Mouse (Mus musculus): ENCODE measurements around the gene Fbxl20.
"Not testable (repeated sequence)": the region's sequence is repeated elsewhere in the genome, so short reads cannot be mapped to it uniquely, and the experiment has no call there.

The Fbxl20 gene

GRCm38 (mm10) chr11:98149786-98150624, at the start of gene Fbxl20:
Fbxl20 (minus strand) TSS chr11:98150403.
- in situ Hi-C loops (cut with MboI, MseI) = no loop called here

GRCm38 (mm10) chr11:98192901-98193805, 43.0 kb upstream of the Fbxl20 start, which contains the start of gene Med1:
Med1 (minus strand) TSS chr11:98193293.
- in situ Hi-C loops (cut with MboI, MseI) = loop anchor here (10.0 kb wide), 1 partner anchor 1368 kb away; the partner anchor contains the start of gene Nfe2l1

DNA sequence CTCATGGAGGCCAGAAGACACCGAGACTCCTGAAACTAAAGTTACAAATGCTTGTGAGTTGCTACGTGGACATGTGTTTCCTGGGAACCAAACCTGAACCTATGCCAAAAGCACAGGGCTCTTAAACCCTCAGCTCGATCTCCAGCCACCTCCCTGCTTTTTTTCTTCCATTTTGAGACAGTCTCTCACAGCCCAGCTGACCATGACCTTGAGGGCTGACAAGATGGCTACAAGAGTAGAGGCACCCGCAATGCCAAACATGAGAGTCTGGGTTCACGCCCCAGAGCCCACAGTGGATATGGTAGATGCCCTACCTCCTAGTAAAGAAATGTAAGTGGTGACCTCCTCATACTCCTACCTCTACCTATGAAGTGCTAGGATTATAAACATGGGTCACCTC, 40.6 kb upstream of the Fbxl20 start:
- in situ Hi-C loops (cut with MboI, MseI) = loop anchor here (10.0 kb wide), 1 partner anchor 1366 kb away; the partner anchor contains the start of gene Nfe2l1

DNA sequence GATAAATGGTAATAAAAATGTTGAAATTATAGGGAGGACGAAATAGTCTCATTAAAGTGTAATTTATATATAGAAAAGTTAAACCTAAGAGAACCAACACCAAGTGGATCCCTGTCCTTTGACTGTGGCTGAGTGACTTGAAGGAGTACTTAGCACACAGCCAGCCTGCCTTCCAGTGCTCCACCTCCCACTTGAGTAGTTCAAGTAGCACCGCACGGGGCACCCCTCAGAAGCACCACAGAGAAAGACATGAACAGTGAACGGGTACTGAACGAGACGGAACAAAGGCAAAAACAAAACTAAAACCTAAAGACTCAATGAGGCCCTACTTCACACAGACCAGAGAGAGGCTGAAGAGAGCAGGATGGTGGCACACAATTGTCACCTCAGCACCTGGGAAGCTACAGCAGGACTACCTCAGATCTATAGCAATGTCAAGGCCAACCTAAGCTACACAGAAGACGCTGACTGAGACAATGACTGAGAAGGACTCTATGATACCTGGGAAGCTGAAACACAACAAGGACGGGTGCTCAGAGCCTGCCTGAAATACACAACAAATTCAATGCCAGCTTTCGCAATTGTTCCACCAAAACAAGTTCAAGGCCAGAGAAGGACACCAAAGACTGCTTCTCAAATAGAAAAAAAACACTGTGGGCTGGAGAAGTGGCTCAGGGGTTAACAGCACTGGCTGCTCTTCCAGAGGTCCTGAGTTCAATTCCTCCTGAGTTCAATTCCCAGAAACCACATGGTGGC, 37.6 kb upstream of the Fbxl20 start:
- in situ Hi-C loops (cut with MboI, MseI) = no loop called here

- in situ Hi-C loops (cut with MboI, MseI) = not testable (repeated sequence)
Measured at GRCm38 (mm10) chr11:98182149-98182548, 31.9 kb upstream of the Fbxl20 start.

DNA sequence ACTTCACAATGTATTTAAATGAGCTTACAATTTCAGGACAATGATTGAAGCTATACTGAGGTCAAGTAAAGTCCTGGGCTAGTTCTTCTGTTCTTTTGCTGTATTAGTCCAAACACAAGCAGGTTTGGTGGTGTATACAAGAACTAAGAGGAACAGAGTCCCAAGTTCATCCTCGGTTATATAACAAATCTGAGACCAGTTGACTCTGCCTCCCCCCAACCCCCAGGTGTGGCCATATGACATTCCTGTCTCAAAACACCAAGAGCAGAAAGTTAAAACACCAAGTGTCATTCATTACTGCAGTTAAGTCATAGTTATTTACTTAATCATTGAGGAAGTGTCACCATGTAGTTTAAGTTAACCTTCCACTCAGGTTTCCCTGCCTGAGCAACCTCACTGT, 18.2 kb upstream of the Fbxl20 start:
- in situ Hi-C loops (cut with MboI, MseI) = loop anchor here (5.0 kb wide), 1 partner anchor 56 kb away; no protein-coding TSS in a partner anchor

DNA sequence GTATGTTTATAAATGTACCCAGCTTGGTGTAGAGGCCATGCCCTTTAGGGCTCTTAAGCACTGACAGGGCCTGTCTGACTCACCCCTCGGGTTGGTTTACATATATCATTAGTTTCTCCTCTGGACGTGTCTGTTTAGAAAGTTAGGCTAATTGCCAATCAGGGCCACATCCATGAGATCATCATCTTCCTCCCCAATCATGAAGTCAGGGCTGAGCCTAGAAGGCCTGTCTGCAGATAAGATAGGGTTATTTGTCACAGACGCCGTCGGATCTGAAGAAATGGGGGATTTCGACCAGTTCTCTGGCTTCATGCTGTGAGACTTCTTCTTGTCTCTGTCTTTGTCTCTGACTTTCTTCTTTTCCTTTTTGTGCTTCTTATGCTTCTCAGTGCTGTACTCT, 4.9 kb upstream of the Fbxl20 start:
- in situ Hi-C loops (cut with MboI, MseI) = no loop called here

GRCm38 (mm10) chr11:98150625-98151156, 488 bp upstream of the Fbxl20 start:
- in situ Hi-C loops (cut with MboI, MseI) = no loop called here

- in situ Hi-C loops (cut with MboI, MseI) = no loop called here
Measured at GRCm38 (mm10) chr11:98149304-98149750, 876 bp downstream of the Fbxl20 start.

DNA sequence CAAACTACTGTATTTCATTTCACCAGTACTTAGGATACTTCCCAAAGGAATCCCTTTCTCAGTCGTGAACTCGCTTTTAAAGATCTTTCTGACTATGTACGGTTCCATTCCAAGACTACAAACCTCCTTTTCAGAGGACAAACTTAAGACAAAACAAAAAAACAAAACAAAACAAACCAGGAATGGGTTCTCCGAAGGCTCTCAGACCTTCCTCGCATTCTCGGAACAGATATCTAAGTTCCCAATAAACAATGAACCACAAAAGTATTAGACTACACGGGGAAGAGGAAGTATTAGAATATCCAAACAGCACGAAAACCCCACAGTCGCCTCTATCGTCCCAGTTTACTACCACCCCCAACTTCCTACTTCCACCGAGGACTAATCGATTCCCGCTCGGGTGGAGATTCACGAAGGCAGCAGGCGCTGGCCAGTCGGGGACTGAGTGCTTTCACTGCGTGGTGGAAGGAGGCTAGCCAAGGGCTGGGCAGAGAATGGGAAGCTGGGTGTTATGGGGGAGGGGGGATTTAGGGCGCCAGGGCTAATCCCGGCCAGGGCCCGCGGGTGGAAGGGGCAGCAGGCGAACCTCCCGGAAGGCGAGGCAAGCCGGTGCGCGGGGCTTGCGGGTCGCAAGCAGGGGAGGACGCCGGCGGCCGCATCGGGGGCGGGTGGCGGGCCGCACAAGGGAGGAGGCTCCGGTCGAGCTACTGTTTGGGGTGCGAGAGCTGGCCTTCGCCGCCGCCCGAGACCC, 1.5 kb downstream of the Fbxl20 start:
- in situ Hi-C loops (cut with MboI, MseI) = no loop called here

DNA sequence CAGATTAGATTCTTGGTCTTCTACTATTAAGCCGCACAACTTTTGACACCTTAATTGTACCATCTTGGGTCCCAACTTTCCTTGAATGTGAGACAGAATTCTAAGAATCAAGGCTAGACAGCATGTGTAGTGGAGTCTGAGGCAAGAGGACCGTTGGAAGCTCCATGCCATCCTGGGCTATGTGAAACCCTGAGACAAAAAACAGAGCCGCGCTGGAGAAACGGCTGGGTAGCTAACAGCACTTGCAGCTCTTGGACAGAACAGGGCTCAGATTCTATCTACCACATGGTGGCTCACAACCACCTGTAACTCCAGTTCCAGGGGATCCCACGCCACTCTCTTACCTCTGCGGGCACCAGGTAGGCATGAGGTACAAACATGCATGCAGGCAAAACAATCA, 4.3 kb downstream of the Fbxl20 start:
- in situ Hi-C loops (cut with MboI, MseI) = no loop called here

DNA sequence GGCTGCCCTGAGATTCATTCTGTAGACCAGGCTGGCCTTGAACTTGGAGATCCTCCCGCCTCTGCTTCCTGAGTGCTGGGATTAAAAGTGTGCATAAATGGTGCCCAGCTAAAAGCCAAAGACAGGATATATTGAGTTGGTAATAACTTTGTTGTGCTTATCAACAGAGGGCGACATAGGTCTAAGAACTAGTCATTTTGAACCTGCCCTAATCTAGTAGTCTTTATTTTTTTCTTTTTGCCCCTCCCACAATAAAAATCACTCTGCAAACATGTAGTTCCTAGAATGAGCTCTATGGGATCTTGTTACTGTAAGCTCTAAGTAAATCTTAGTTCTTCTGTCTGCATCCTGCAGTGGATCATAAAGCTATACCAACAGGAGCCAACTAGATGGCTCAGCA, 7.7 kb downstream of the Fbxl20 start:
- in situ Hi-C loops (cut with MboI, MseI) = no loop called here

DNA sequence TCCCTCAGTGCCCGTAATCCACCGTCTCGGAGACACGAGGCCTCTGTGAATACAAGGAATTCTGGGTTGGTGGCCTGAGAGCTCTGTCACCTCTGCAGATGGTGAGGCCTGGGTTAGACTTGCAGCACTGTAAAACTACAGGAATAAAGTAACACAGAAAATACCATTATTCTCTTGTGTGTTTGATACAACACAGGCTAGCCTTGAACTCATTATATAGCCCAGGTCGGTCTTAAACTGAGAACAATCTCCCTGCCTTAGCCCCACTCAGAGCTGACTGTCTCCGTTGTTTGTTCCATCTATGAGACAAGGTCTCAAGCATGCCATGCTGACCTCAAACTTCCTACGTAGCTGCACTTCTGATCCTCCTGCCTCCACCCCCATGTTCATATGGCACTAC, 11.3 kb downstream of the Fbxl20 start:
- in situ Hi-C loops (cut with MboI, MseI) = no loop called here

DNA sequence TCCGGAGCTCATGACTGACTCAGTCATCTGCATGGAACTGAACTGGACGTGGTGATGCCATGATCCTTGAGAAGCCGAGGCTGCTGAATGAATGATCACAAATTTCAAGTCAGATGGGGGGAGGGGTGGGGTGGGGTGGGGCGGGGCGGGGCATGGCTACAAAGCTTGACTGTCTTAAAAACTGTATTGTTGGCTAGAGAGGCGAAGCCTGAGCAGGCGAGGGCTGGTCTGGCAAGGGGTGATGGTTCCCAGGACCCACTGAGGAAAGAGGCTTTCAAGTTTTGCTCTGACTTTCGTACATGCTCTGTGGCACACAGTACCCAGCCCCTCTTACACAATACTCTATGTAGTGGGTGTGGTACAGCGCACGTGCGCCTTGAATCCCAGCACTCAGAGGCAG, 12.4 kb downstream of the Fbxl20 start:
- in situ Hi-C loops (cut with MboI, MseI) = no loop called here

GRCm38 (mm10) chr11:98134951-98135350, 15.3 kb downstream of the Fbxl20 start:
- in situ Hi-C loops (cut with MboI, MseI) = no loop called here

DNA sequence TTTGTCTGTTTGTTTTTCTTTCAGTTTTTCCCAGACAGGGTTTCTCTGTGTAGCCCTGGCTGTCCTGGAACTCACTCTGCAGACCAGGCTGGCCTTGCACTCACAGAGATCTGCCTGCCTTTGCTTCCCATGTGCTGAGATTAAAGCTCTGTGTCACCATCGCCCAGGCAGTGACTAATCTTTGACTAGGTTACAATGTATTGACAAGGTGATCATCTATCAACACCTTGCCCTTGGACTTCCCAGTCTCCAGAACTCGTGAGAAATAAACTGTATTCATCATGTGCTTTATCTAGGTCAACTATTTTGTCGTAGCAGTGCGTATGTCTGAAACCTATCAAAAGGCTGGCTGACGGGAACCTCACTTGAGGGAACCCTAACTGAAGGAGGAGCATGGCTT, 26.8 kb downstream of the Fbxl20 start:
- in situ Hi-C loops (cut with MboI, MseI) = no loop called here

GRCm38 (mm10) chr11:98114363-98114762, 35.8 kb downstream of the Fbxl20 start:
- in situ Hi-C loops (cut with MboI, MseI) = loop anchor here (5.0 kb wide), 1 partner anchor 53 kb away; no protein-coding TSS in a partner anchor

- in situ Hi-C loops (cut with MboI, MseI) = loop anchor here (5.0 kb wide), 1 partner anchor 54 kb away; no protein-coding TSS in a partner anchor
Measured at GRCm38 (mm10) chr11:98113504-98113903, 36.7 kb downstream of the Fbxl20 start.

- in situ Hi-C loops (cut with MboI, MseI) = loop anchor here (5.0 kb wide), 1 partner anchor 58 kb away; no protein-coding TSS in a partner anchor
Measured at GRCm38 (mm10) chr11:98109706-98110105, 40.5 kb downstream of the Fbxl20 start.

GRCm38 (mm10) chr11:98101332-98101731, 48.9 kb downstream of the Fbxl20 start:
- in situ Hi-C loops (cut with MboI, MseI) = no loop called here
